Mouse (Mus musculus) adrenal gland, postnatal 10 days (tissue): ENCODE results near the gene Ly6g5b. TPM values are rescaled to one million over a fixed set of nuclear protein-coding genes. Genes with fewer than 3 reads are reported as not detected.

Source experiments
- DNase-seq: peaks from one replicate; pipeline ENCODE4 v3.0.0; 2021; ENCODE audit warnings: mixed read lengths
- long read RNA-seq, 2 experiments: library from polyadenylated mRNA; stranded (forward); transcript quantifications; one replicate each; pipeline ENCODE4 v2.0.0; 2021
- total RNA-seq, 2 experiments: library from RNA; stranded (reverse); gene quantifications; 2 replicates each; pipeline ENCODE4 v1.2.3; 2021

The Ly6g5b gene
- total RNA-seq: under 1 TPM; 0.30 to 0.91 TPM
- long read RNA-seq, experiment 1: 0 reads
- long read RNA-seq, experiment 2: 0 reads

DNA sequence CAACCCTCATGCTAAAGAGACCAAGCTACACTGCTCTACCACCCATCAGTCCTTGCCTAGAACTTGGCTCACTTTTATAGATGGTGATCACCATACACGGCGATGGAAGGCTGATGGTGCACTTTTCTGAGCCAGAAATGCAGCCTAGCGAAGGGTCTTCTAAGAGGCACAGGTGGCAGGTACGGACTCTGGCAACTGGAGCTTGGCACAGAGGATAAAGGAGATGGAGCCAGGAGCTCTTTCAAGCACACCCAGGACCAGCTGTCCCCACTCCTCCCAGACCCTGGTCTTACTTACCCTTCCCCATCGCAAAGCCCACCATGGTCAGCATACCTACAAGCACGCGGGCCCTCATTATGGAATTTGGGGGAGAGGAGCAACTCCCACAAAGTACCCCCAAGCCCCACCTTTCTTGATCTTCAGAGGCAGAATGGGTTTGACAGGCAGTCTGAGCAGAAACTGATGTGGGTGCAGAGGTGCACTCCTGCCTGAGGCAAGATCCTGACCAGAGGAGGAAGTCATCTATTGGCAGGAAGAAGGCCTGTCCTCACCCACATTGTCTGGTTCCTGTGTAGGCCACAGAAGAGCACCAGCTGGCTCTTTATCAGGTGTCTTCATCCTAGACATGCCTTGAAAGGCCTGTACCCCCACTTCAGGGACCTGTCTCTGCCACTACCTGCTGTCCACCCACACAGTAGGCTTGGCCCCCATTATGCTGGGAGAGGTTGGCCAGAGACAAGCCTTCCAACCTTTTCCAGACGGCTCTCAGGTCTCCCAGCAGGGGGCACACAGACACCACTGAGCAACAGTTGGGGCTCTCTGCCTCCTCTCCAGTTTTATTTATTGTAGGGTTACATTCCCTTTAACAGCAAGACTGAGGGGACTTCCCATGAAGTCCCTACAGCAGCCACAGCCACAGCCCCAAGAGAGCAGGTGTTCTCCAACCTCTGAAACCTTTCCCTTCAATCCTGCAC, at the start of gene Ly6g5b:
Gene Ly6g5b, minus strand, starts transcription at position 383 of the 974 bp plus-strand sequence.
- DNase-seq: no peak

DNA sequence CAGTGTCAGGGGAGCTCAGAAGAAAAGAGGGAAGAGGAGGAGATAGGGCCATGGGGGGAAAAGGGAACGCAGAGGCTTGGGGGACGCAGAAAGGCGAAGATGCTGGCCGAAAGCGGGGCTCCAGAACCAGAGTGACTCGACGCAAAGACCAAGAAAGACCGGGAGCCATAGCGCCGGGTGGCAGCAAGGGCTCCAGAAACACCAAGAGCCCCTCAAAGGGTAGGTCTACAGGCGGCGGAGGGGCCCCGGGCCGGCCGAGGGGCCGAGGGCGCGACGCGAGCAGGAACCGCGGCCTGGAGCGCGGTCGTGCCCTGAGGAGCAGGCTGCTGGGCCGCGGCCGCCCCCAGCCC, 49.0 kb upstream of the Ly6g5b start:
- no peak for DNase-seq

DNA sequence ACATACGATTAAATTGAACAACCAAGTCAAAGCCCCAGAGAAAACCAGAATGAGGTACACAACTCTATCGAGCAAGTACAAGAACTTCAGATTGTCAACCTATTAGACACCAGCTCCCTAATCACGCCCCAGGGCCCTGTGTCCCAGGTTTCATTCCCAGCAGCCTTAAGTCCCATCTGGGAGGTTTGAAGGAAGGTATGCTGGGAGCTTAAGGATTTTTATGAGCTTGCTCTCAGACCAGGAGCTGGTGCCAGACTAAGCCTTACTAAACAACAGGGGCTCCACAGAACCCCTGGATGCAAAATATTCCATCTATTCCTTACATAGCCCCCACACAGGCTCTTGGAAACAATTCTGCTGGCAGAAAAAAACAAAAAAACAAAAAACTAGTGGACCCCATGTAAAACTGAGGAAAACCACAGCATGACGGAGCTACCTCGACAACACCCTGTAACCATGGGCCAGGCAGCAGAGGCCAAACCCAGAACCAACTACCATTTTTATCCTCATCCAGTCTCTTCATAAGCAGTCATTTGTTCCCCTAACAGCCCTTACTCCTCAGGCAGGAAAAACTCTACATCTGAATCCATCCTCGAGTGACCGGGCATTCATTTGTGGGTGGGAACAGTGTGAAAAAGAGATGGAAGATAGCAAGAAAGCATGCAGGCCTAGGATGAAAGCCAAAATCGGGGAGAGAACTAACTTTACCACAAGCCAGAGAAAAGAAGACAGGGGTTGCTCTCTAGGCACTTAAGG, 48.3 kb upstream of the Ly6g5b start:
- no peak for DNase-seq

DNA sequence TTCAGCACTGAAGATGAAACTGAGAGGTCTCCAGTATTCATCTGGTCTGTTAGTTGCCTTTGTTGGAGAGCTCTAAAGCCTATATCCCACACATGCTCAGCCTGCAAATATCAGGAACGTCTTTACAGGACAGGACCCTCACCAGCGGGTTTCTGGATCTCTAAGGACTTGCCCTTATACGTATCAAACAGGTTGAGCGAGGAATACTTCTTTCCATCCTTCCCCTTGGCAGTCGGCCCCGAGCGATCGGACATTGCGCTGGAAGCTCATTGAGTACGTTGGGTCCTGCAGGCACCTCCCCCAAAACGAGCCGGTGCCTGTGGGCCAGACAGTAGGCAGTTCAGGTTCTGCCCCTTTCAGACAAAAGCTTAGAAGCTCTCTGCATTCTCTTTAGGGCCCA, 47.5 kb upstream of the Ly6g5b start:
- peak; percentile 62 for DNase-seq

DNA sequence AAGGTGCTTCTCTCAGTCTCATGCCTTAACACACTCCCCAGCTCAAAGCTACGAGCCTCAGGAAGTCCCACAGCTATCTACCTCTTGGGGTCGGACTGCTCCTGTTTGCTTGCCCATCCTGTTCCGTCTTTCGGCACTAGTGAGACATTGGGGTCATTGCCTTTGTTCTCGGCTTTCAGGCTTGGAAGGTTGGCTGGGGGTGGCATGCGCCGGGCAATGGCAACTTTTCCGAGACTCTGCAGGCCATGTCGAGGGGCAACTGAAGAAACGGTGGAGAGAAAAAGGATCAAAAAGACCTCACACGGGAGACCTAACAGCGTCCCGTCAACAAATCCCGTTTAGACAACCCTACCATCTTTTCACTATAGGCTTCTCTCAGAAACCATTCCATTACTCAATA, 46.9 kb upstream of the Ly6g5b start:
- DNase-seq: no peak

DNA sequence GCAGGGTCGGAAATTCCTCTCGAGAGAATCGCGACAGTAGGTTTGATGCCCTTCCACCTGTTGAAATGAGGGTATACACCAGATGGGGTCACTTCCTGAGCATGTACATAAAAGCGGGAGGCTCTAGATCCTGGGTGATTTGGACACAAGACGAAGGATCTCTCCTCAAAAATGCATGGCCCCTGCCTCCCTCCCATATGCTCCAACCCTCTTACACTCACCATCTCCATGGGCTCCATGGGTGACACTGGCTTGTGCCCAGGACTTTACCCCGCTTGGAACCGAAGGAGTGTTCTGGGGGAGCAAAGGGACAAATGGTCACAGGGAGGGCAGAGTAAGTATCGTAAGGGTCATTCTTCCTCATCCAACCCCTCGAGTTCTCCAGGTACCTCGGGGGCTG, 46.2 kb upstream of the Ly6g5b start:
- DNase-seq: no peak

DNA sequence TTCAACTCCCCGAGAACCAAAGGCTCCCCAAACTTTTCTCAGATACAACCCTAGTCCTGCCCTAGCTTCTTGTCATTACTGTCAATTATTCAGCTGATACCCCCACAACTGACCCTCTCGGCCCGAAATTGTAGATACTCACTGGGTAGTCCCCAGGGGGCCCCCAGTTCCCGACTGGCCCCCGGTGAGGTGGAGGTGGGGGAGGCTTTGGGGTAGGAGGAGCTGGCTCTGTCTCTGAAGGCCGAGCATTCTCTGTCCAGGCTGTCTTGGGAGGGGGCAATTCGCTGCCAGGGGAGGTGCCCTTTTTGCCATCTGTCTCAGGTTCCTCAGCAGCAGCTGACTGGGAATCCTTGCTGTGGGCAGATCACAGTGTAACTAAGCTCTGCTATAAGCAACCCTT, 44.4 kb upstream of the Ly6g5b start:
- no peak for DNase-seq

DNA sequence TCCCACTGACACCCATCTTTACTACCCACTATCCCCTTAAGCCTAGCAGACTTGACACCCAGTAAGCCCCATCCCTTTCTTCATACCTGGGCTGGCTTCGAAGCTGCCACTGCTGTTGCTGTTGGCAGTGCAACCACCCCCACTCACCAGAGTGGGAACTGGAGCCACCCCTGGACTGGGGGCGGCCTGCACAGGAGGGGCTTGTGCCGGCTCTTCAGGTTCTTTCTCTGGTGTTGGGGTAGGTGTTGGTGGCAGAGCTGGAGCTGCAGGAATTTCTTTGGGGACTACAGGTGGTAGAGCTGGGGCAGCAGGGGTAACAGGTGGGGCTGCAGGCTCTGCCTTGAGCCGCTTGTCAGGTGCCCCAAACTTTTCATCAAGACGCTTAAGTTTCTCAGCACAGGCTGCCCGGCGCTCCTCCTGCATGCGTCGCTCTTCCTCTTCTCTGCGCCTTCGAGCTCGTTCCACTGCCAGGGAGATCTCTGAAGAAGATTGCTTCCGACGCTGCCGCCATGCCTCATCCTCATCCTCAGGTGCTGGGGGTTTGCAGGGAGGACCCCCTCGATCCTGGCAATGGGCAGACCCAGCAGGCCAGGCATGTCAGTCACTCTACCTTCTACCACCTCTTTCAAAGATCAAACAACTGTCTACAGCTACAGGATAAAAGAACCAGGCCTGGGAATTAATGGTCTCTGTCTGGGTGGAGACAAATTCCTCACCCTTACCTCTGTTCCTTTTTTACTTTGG, 43.8 kb upstream of the Ly6g5b start:
- DNase-seq: no peak

DNA sequence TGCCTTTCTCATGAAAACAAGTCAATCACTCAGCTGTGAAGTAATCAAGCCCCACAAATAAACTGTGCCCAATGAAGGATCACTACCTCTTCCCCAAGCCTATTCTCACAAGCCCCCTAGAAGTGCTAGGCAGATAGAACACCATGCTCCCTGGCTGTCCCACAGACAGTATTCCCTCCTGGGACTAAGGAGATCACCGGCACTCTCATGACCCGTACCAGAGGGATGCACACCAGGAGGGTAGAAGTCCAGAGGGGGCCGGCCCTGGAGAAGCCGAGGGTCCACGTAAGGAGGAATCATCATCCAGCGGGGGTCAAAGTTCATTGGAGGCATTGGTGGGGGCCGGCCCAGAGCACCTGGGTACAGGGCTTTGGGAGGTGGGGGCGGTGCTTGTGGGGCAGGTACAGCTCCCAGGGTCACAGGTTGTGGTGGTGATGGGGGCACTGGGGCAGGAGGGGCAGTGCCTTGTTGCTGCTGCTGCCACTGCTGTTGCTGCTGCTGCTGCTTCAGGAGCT, 42.5 kb upstream of the Ly6g5b start:
- no peak for DNase-seq

DNA sequence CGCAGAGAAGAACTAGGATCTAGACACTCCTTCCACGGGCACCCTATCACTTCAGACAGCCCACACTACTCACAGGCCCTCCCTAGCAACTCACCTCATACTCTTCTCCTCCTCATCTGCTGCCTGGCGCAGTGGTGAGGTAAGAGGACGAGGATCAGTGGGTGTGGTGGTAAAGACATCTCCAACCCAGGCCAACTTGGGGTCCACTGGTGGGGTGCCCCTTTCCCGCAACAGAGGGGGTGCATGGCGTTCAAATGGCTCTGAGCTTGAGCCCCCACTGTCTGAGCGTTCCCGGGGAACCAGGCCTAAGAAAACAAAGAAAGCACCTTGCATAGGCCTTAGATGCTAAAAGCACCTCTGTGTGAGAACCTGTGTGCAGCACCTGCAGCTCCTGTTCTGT, 42.0 kb upstream of the Ly6g5b start:
- no peak for DNase-seq

DNA sequence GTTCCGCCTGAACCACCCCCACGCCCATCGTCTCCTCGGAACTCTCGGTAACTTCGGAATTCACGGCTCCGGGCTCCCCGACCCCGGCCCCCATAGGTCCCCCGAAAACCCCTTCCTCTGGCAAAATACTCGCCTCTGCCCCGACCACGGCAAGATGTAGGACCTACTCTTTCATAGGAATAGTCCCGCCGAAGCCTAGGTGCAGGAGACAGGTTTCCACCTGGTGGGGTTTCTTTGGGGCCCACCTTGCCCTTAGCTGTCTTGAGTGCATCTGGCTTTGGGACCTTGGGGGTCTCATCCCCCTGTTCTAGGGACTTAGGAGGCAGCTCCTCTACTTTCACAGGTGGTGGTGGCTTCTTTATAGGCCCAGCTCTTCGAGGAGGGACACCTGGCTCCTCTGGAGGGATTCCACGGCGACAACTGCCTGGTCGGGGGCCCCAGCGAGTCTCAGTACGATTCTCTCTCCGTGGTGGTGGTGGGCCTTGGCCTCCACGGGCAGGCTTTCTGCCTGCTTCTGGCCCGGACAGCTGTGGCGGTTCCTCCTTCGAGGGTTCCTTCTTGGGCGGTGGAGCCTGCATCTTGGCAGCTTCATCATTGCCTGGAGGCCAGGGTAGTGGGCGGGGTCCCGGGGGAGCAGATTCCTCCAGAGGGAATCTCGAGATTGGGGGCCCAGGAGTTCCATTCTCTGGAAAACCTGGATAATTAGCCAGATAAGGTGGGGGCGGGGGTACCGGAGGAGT, 41.4 kb upstream of the Ly6g5b start:
- DNase-seq: no peak

DNA sequence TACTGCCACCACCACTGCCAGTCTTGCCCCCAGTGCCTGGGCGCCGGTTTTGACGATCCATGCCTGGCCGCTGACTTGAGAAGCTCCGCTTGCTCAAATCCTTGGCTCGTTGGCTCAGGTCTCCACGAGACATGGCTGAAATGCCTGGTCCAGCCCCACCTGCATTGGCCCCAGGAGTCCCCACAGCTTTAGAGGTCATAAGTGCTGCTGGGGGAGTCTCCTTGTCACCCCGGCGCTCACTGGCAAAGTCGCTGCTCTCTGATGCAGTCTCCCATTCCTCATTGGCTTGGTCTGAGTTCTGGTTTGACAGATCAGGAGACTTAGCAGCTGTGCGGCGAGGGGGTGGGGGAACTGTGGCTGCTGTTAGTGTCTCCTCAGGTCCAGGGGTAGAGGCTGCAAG, 40.2 kb upstream of the Ly6g5b start:
- no peak for DNase-seq

DNA sequence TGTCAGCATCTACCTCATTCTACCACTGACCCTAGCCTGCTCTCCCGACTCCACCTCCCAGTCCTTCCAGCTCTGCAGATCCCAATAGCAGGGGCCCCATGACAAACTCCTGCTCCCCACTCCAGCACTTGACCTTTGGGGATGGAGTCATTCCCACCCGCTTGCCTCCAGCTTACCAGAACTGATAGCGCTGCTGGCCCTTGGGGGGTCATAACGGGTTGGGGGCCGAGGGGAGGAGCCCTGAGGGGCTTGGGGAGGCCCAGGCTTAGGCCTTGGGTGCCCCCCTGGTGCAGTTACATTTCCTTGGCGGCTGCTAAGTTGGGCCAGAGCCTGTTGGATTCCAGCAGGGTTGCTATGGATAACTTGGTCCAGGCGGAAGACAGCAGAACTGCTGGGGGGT, 39.4 kb upstream of the Ly6g5b start:
- no peak for DNase-seq

DNA sequence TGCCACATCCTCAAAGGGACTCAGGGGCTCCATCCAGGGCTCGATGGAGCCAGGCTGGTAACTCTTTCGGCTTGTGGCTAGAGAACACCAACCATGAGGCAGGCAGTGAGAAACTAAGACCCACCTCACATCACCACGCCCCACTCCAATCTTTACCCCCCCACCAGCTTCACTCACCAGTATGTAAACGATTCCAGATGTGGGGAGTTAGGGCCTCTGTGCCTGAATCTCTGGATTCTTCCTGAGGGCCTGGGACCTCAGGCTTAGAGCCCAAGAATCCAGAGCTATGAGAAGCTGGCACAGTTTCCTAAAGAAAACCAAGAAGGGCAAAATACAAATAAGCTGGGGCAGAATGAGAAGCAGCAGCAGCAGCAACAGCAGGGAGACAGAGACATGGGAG, 38.7 kb upstream of the Ly6g5b start:
- DNase-seq: no peak

DNA sequence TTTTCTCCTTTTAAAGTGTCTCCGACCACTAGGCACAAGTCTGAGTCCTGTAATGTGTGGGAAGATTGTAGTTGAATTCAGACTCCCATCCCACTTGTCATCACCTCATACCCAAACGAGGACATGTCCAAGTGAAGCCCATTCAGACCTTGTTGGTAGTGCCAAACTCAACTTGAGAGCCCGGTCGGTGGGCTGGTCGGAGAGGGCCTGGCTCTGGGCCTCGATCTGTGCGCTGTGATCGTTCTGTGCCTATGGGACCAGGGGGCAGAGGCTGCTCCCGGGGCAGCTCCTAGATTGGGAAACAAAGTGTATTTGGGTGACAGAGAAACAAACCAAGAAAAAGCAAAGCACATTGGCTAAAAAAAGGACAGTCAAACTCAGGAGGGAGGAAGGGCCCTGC, 37.8 kb upstream of the Ly6g5b start:
- no peak for DNase-seq

DNA sequence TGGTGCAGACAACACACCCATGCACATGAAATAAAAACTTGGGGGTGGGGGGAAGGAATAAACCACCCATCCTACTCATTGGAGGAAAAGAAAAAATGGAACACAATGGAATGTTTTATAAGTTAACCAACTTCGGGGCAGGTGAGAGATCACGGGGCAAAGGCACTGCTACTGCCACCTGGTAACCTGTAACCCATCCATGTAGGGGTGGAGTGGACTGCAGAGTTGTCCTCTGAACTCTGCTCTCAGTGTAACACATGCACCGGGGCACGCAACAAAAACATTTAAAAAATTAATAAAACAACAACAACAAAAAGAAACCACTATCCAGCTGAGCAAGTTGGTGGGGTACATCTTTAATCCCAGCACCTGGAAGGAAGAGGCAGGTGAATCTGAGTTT, 36.9 kb upstream of the Ly6g5b start:
- no peak for DNase-seq

DNA sequence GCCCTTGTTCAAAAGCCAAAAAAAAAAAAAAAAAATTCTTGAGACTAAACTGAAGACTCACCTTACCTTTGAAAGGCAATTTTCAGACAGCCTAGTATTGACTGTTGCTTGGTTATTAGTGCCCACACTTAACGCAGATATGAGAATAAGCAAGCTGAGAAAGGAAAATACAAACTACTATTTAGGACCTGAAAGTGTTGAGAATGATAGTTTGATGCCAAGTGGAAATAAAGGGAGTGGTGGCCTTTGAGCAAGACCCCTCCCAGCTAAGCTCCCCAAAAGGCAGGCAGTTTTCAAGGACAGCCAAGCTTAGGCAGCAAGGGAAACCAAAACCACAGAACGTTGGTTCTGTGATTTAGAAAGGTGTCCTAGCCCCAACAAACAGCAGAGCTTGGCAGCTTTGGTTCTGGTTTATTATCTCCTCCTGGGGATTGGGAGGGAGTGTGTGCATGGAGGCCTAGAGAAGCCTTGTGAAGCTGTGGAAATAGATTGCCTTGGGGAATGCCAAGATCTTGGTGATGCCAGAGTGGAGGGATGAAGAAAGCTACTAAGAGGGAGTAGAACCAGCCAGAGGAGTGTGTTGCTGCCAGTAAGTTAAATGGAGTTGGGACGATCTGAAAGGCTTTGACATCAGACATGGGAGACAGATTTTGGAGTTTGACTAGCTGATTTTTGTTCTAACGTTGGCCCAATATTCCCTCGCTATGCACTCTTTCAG, 32.9 kb upstream of the Ly6g5b start:
- peak; percentile 54 for DNase-seq

DNA sequence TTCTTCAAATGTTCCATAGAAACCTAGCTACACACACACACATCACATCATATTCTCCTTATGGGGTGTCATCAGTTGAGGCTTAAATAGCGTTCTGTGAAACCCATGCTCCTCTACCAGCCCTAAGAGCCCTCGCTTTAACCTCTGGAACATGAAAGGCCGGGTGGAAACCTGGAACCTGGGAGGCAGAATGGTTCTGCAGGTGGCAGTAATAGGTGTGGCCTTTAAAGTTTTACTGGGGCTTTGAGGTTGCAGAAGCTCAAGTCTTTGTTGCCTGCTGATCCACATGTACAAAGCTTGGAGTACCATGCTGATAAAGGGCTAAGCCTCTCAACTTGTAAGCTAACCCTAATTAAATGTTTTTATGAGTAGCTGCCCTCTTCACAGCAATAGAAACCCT, 32.1 kb upstream of the Ly6g5b start:
- DNase-seq: no peak

DNA sequence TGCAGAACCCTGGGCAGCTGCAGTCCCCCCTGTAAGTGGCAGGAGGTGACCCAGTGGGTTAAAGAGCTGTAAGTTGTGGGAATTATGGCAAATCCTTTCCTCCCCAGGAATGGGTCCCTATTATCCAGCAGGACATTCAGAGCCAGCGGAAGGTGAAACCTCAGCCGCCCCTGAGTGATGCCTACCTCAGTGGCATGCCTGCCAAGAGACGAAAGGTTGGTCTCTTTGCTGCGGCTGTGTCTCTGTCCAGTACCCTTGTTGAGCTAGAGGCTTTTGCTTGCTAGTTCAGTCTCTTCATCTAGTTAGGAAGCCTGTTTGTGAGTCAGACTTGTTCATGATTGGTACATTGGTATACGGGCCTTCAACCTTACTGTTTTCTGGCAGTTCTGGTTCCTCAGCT, 30.9 kb upstream of the Ly6g5b start:
- no peak for DNase-seq

DNA sequence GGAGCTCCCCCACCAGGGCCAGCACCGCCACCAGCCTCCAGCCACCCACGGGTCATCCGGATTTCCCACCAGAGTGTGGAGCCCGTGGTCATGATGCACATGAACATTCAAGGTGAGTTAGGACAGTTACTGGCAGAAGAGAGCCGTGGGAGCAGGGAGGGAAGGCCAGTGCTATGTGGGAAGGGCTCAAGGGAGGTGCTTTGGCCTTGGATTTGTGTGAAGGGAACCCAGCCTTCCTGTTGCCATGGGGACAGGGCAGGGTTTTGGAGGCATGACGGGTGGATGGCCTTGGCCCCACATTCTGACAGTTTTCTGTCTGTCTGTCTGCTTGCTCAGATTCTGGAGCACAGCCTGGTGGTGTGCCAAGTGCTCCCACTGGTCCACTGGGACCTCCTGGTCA, 26.7 kb upstream of the Ly6g5b start:
- peak; percentile 86 for DNase-seq

DNA sequence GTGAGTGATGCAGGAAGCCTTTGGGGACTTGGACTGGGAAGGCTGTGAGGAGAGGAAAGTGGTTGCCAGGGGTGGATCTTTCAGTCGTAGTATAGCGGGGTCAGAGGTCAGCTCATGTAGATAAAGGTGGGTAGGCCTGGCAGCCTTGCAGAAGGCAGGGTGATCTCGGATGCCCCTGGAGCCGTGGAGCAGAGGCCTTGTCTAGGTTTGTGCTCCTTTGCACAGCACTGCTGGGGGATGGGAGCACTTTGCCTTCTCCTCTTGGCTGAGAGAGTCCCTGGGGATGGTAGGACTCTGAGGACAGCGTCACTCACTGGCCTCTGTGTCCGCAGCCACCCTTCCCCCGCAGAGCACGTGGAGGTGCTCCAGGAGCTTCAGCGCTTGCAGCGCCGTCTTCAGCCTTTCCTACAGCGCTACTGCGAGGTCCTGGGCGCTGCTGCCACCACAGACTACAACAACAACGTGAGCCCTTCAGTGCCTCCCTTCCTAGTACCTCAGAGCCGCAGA, 25.3 kb upstream of the Ly6g5b start:
- peak; percentile 75 for DNase-seq
